Mouse (Mus musculus) liver, embryonic 15.5 days (tissue): ENCODE measurements at regions not wholly inside any gene's neighbourhood (a gene's known extent, or its start where the extent isn't known, plus 50 kb on each side); places are given as distances from the start of the nearest gene placed in this dataset.

Experiments used
- ATAC-seq: fragments of 200-750 bp; cut with Nextera tagmentation; 2 replicates; pipeline ENCODE4 v1.8.0; 2017; ENCODE audit warnings: moderate number of reproducible peaks, mild to moderate bottlenecking, moderate library complexity; ENCODE audit not compliant: insufficient read depth
- H3K27ac ChIP-seq: fragments of 300-500 bp; sonication (generic); replicated peaks from 2 replicates; pipeline ENCODE4 v1.5.1; 2015; ENCODE audit warnings: mild to moderate bottlenecking, inconsistent platforms
- H3K27me3 ChIP-seq: fragments of 300-500 bp; sonication (generic); 2 replicates; pipeline ENCODE4 v1.6.1; 2015; ENCODE audit warnings: mild to moderate bottlenecking, inconsistent platforms
- H3K36me3 ChIP-seq: fragments of 300-500 bp; sonication (generic); replicated peaks from 2 replicates; pipeline ENCODE4 v1.6.1; 2015; ENCODE audit warnings: moderate library complexity, mild to moderate bottlenecking, inconsistent platforms
- H3K4me1 ChIP-seq: fragments of 300-500 bp; sonication (generic); replicated peaks from 2 replicates; pipeline ENCODE4 v1.6.1; 2015; ENCODE audit warnings: inconsistent platforms
- H3K4me2 ChIP-seq: fragments of 300-500 bp; sonication (generic); 2 replicates; pipeline ENCODE4 v1.6.1; 2015; ENCODE audit warnings: moderate library complexity, mild to moderate bottlenecking, inconsistent platforms
- H3K4me3 ChIP-seq: fragments of 300-500 bp; sonication (generic); replicated peaks from 2 replicates; pipeline ENCODE4 v1.5.1; 2015; ENCODE audit warnings: mild to moderate bottlenecking, inconsistent platforms
- H3K9ac ChIP-seq: fragments of 300-500 bp; sonication (generic); 2 replicates; pipeline ENCODE4 v1.6.1; 2015; ENCODE audit warnings: moderate library complexity, mild to moderate bottlenecking, inconsistent platforms
- H3K9me3 ChIP-seq: fragments of 300-500 bp; sonication (generic); replicated peaks from 2 replicates; pipeline ENCODE4 v1.6.1; 2016; ENCODE audit warnings: inconsistent platforms
- WGBS: fragments of 180-500 bp; shearing (Covaris S2); methylation state at CpG from one replicate; pipeline ENCODE4 v1.1.7; 2015; ENCODE audit warnings: mixed read lengths; ENCODE audit not compliant: insufficient replicate concordance; 5-methylcytosine and 5-hydroxymethylcytosine counted together

DNA sequence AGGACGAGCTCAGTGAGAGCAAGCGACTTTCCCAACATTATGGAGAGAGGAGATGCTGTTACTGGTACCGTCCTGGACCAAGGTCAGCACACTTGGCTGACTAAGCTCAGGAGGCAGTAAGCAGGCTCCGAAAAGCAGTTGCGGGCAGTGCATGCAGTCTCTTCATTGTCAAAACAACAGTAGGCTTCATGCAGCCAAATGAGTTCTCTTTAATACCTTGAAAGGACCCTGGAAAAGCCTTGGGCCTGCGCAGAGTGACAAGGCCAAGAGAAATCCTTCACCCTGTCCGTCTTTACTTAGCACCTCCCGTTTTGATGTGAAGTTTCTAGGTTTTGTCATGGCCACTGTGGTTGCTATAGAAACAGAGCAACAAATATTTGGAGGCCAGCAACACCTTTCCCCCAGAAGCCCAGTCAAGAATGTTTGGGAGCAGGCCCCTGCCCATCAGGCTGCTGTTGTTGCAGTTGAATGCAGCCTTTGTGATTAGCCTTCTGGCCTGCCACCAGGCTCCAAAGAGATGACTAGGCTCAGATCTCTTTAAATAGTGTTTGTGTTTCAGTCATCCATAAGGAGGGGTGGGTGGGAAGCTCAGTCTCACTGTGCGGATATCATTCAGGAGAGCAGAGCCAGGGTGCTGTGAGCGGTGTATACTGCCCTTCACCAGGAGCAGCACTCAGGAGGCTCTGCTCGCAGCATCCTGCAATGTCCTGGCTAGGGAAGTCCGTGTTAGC is 85.6 kb upstream of the Jun start:
- 74% methylated on average over 12 of the region's 12 CpGs for WGBS
- Histone ChIP-seq H3K4me2 (no peak overlapping the region), H3K27me3 (0 out of 2 replicates have a peak, but pooled peaks cover 8% of the 10 kb centered on the region), H3K36me3 (no peaks in the 10 kb centered on the region), H3K27ac (no peak overlapping the region), H3K9ac (no peak overlapping the region), H3K9me3 (no peaks in the 10 kb centered on the region), H3K4me3 (no peak overlapping the region), H3K4me1 (no peaks in the 10 kb centered on the region)
- no peak for ATAC-seq

DNA sequence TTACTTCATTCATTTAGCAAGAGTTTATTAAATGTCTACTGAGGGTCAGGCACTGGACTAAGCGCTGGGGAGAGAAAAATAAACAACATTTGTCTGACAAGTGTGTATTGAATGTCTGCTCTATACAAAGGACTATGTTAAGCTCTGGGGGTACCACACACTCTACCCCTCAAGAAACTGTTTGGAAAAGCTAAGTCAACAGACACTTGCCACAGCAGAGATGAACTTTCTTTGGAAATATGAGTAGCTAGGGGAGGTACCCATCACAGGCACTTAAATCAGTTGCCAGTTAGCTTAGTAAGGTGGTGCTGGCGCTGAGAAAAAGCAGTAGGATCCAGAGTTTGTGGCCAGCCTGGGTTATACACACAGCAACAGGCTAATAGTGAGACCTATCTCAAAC is 86.7 kb upstream of the Jun start:
- Histone ChIP-seq H3K9me3 (no peaks in the 10 kb centered on the region), H3K36me3 (no peaks in the 10 kb centered on the region), H3K27me3 (0 out of 2 replicates have a peak, but pooled peaks cover 8% of the 10 kb centered on the region), H3K27ac (no peak overlapping the region), H3K4me3 (no peak overlapping the region), H3K9ac (no peak overlapping the region), H3K4me1 (0 out of 2 replicates have a peak, but pooled peaks cover 4% of the 10 kb centered on the region), H3K4me2 (no peak overlapping the region)
- ATAC-seq = no peak
- WGBS = 74% methylated on average over 2 of the region's 2 CpGs

DNA sequence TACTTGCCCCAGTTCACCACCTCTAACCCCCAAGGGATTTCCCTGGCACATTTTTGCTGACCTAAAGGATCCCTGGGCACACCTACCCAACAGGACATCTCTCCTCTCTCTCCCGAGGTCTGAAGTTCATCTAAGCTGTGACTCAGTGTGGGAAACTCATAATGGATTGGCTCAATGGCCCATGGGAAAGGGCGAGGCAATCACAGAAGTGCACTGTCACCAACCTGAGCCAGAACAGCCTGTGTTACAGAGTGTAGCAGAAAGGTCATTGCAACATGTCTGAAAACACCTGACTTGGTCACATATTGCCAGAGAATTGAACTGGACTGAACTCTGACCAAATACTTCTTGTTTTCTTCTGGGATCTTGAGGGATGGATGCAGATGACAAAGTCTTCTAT is 89.2 kb upstream of the Jun start:
- no peaks in the 10 kb centered on the region for H3K36me3 ChIP-seq
- WGBS = 38% methylated on average over 2 of the region's 2 CpGs
- H3K27ac ChIP-seq = no peak overlapping the region
- H3K9me3 ChIP-seq = no peaks in the 10 kb centered on the region
- H3K4me1 ChIP-seq = 0 out of 2 replicates have a peak, but pooled peaks cover 11% of the 10 kb centered on the region
- 0 out of 2 replicates have a peak, but pooled peaks cover 4% of the 10 kb centered on the region for H3K27me3 ChIP-seq
- ATAC-seq = no peak
- no peak overlapping the region for H3K9ac ChIP-seq
- H3K4me3 ChIP-seq = no peak overlapping the region
- no peak overlapping the region for H3K4me2 ChIP-seq

DNA sequence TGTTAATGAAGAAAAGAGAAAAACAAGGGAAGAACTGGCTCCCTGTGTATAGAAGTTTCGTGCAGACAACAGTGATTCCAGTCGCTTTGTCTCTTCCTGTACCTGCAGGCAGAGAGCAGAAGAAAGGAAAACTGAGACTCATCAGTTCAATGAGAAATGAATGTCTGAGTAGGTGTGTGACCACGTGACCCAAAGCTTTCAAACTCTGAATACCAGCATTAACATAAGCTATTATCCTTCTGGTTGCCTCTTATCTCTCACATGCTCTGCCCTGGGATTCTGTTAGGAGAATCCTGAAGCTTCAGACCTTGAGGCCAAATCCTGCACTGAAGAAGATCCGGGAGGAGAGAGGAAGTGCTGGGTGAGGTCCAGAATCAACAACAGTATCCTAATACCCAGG is 91.1 kb upstream of the Jun start:
- Histone ChIP-seq H3K4me1 (0 out of 2 replicates have a peak, but pooled peaks cover 11% of the 10 kb centered on the region), H3K36me3 (no peaks in the 10 kb centered on the region), H3K9ac (no peak overlapping the region), H3K4me2 (no peak overlapping the region), H3K27ac (no peak overlapping the region), H3K9me3 (no peaks in the 10 kb centered on the region), H3K4me3 (no peak overlapping the region), H3K27me3 (no peaks in the 10 kb centered on the region)
- ATAC-seq = no peak
- WGBS = 60% methylated on average over 4 of the region's 4 CpGs

DNA sequence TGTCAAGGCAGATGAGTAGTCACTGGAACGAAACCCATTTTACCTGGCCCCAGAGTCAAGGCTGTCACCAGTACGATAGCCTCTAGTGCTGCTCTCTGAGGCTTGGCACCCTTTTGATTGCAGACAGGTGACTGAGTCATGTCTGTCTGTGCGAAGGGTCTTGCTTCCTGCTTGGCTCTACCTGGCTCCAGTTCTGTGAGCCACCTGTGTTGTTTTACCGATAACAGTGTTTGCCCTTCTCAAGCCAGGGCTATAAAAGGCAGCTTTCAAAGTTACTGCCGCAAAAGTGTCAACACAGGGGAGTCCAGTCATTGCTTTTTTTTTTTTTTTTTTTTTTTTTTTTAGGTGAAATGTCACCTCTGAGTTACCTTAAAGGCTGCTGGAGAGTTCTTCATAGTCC is 91.6 kb upstream of the Jun start:
- WGBS = 66% methylated on average over 5 of the region's 5 CpGs
- no peak overlapping the region for H3K27ac ChIP-seq

DNA sequence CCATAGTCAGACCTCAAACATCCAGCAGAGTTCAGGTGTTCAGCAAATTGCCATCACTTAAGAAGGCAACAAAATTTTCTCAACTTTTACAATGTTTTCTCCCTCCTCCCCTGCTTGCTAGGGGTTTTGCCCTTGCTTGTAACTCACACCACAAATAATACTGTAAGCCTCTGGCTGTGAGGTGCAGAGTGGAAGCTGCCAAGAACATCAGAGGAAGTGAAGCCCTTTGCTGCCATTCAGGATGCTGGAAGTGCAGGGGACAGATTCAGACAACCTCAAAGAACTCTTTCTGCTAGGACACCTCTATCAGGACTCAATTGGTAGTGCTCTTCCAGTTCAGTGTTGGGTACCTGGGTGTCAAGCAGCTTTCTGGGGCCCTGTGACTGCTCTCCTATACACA is 92.4 kb upstream of the Jun start:
- H3K27me3 ChIP-seq = no peaks in the 10 kb centered on the region
- H3K27ac ChIP-seq = no peak overlapping the region
- no peak overlapping the region for H3K4me2 ChIP-seq
- H3K4me1 ChIP-seq = 0 out of 2 replicates have a peak, but pooled peaks cover 11% of the 10 kb centered on the region
- no peaks in the 10 kb centered on the region for H3K9me3 ChIP-seq
- no peaks in the 10 kb centered on the region for H3K36me3 ChIP-seq
- no peak for ATAC-seq
- H3K4me3 ChIP-seq = no peak overlapping the region
- no peak overlapping the region for H3K9ac ChIP-seq

More for the DNA sequence above, 91.6 kb upstream of the Jun start:
- ATAC-seq = peak; percentile 51; the same call in 1 of the 2 replicates
- Histone ChIP-seq H3K4me3 (no peak overlapping the region), H3K27me3 (no peaks in the 10 kb centered on the region), H3K4me2 (no peak overlapping the region), H3K9me3 (no peaks in the 10 kb centered on the region), H3K4me1 (0 out of 2 replicates have a peak, but pooled peaks cover 11% of the 10 kb centered on the region), H3K36me3 (no peaks in the 10 kb centered on the region), H3K9ac (no peak overlapping the region)

DNA sequence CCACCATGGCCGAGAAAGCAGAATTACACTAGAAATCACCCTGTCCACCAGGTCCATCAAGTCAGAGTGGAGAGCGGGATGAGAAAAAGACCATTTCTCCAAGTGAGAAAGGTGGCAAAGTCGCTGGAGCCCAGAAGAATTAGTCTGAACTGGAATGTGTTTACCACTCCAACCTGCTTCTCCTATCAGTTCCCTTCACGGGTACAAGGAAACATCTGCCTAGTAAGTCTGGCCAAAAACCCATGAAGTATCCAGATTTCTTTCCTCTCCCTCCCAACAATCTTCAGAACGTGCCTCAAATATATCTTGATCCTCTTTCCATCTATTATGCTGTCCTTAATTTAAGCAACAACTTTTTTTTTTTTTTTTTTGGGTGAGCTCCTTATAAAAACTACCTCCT is 94.2 kb upstream of the Jun start:
- Histone ChIP-seq H3K27ac (no peak overlapping the region), H3K4me1 (0 out of 2 replicates have a peak, but pooled peaks cover 11% of the 10 kb centered on the region), H3K9ac (no peak overlapping the region), H3K27me3 (no peaks in the 10 kb centered on the region), H3K36me3 (no peaks in the 10 kb centered on the region), H3K9me3 (no peaks in the 10 kb centered on the region), H3K4me3 (no peak overlapping the region), H3K4me2 (no peak overlapping the region)
- no peak for ATAC-seq
- 65% methylated on average over 5 of the region's 5 CpGs for WGBS

DNA sequence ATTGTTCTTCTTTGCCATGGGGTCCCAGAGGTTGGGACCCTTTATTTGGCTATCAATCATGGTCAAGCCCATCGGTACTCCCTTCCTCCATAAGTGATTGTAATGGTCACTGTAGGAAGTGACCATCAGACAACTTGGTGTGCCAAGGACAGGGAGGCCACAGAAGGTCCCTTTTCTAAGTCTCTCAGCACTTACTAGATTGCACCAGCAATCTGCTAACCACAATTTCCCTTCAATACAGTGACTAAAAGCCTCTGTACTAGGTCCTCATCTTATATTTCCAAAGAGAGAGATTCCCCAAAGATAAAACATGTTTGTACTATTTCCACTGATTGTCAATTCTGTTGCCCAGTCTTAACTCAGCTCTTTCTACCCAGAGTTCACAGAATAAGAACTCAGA is 96.6 kb upstream of the Jun start:
- no peak overlapping the region for H3K27ac ChIP-seq
- no peaks in the 10 kb centered on the region for H3K9me3 ChIP-seq
- H3K27me3 ChIP-seq = no peaks in the 10 kb centered on the region
- no peaks in the 10 kb centered on the region for H3K36me3 ChIP-seq
- no peak for ATAC-seq
- no peak overlapping the region for H3K9ac ChIP-seq
- WGBS = 22% methylated on average over 1 of the region's 1 CpGs
- peaks cover 17% of the 10 kb centered on the region for H3K4me1 ChIP-seq
- no peak overlapping the region for H3K4me2 ChIP-seq
- H3K4me3 ChIP-seq = no peak overlapping the region

DNA sequence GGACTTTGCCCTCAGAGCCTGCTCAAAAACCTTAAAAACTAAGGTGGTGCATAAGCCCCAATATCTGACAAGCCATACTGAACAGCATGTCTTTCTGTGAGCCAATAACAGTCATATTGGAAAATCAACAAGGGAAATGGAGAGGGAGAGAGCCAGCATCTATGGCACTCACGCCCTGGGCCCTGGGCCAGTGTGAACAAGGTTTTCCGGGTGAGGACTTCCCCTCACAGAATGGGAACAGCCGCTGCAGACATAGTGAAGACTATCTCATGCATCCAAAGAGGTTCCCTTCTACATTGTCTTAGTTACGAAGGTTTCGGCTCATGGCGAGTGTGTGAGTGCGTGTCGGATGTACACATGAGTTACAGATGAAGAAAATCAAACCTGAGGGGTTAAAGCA is 99.7 kb upstream of the Jun start:
- Histone ChIP-seq H3K27me3 (no peaks in the 10 kb centered on the region), H3K27ac (no peak overlapping the region), H3K4me3 (no peak overlapping the region), H3K36me3 (no peaks in the 10 kb centered on the region), H3K4me1 (peaks cover 39% of the 10 kb centered on the region), H3K9ac (no peak overlapping the region), H3K9me3 (no peaks in the 10 kb centered on the region), H3K4me2 (no peak overlapping the region)
- 79% methylated on average over 8 of the region's 8 CpGs for WGBS
- no peak for ATAC-seq

DNA sequence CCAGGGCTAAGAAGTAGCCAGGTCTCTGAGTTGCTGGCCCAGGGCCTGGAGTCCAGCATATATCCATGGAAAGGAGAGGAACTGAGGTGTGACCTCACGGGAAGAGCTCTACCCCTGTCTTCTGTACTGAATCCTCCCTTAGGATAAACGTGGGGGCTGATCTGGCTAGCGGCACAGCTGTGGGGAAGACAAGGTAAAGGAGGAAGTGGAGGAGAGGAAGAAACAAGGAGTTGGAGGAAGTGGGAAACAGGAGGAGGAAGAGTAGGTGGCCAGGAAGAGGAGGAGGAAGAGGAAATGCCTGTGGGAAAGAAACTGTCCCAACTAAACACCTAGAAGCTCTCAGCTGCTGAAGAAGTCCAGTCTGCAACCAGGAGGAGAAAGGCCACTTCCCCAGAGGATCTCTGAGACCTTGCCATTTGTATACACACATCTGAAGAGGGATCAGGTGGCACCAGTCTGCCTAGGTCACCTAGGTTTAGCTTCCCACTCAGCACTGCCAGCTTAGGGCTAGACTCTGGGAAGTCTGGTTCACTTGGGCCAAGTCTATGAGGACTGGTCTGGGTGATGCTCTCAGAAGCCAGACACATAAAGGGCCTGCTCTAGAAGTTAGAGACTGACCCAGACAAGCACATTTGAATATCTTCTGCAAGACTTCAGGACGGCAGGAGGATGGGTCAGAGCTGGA is 100.6 kb upstream of the Jun start:
- Histone ChIP-seq H3K4me2 (no peak overlapping the region), H3K27me3 (no peaks in the 10 kb centered on the region), H3K9ac (no peak overlapping the region), H3K4me1 (peaks cover 48% of the 10 kb centered on the region), H3K4me3 (no peak overlapping the region), H3K36me3 (no peaks in the 10 kb centered on the region), H3K9me3 (no peaks in the 10 kb centered on the region), H3K27ac (no peak overlapping the region)
- WGBS = 61% methylated on average over 4 of the region's 4 CpGs
- no peak for ATAC-seq

DNA sequence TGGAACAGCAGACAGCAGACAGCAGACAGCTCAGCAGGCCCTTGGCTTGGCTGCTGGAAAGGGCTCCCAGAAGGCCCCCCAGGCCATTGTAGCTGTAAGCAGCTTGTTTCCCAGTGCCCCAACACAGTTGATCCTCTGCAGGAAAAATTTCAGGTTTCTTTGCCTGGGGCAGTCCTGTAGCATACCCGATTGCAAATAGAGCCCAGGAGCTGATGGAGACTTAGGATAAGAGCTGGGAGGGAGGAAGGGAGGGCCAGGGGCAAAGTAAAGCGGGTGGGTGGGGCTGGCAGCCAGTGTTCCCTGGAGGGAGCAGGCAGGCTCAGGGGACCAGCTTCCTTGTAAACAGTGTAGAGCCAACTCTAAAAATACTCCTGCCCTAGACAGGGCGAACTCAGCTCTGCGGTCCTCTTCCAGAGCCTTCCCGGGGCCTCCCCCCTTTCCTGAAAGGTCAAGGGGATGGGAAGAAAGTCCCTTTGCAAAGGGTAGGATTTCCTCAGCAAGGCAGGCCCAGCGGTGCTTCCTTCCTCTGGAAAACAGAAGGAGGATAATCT is 101.8 kb upstream of the Jun start:
- Histone ChIP-seq H3K36me3 (no peaks in the 10 kb centered on the region), H3K4me1 (peaks cover 54% of the 10 kb centered on the region), H3K27ac (peak overlapping the region; percentile 67), H3K9me3 (no peaks in the 10 kb centered on the region), H3K4me2 (peak overlapping the region; percentile 18; the same call in 1 of the 2 replicates), H3K4me3 (no peak overlapping the region), H3K9ac (peak overlapping the region; percentile 36), H3K27me3 (no peaks in the 10 kb centered on the region)
- 28% methylated on average over 6 of the region's 6 CpGs for WGBS
- ATAC-seq = peak; percentile 59
